Mouse (Mus musculus) MEL (cell line): ENCODE measurements around the gene Cttnbp2. TPM values are rescaled to one million over a fixed set of nuclear protein-coding genes. Genes with fewer than 3 reads are reported as not detected.

Experiments
- DNase-seq: peaks from one replicate; pipeline ENCODE4 v3.0.0; 2011; ENCODE audit warnings: low read depth, low spot score
- H3K27ac ChIP-seq: 2 replicates; pipeline ENCODE4 v1.5.1; 2012; ENCODE audit warnings: low read depth, mild to moderate bottlenecking, control low read depth, low read length, moderate library complexity; ENCODE audit not compliant: control insufficient read depth
- H3K27me3 ChIP-seq, 2 experiments: fragments of 150-350 bp in 1 of 2; sonication (generic) in 1 of 2; 2 replicates each; pipeline ENCODE4 v1.6.1; 2012; ENCODE audit warnings: low read length in 2 of 2, mild to moderate bottlenecking in 2 of 2, improper control_type of control experiment in 1 of 2, moderate library complexity in 1 of 2; ENCODE audit not compliant: insufficient read depth in 2 of 2, control insufficient read depth in 1 of 2
- H3K36me3 ChIP-seq, 2 experiments: 2 replicates each; pipeline ENCODE4 v1.6.1; 2012 to 2014; ENCODE audit warnings: low read length in 2 of 2, improper control_type of control experiment in 1 of 2, inconsistent platforms in 1 of 2, mild to moderate bottlenecking in 1 of 2; ENCODE audit not compliant: insufficient read depth in 2 of 2, control insufficient read depth in 1 of 2
- H3K4me1 ChIP-seq, 2 experiments: fragments of 150-350 bp in 1 of 2; sonication (generic) in 1 of 2; 2 replicates each; pipeline ENCODE4 v1.6.1; 2012; ENCODE audit warnings: low read length in 2 of 2, improper control_type of control experiment in 1 of 2, mild to moderate bottlenecking in 1 of 2; ENCODE audit not compliant: insufficient read depth in 2 of 2, control insufficient read depth in 1 of 2
- H3K4me3 ChIP-seq, 2 experiments: fragments of 150-350 bp in 1 of 2; sonication (generic) in 1 of 2; 2 replicates each; pipeline ENCODE4 v1.5.1; 2012; ENCODE audit warnings: low read depth in 2 of 2, low read length in 2 of 2, mild to moderate bottlenecking in 2 of 2, moderate library complexity in 2 of 2, control low read depth in 1 of 2, improper control_type of control experiment in 1 of 2; ENCODE audit not compliant: control insufficient read depth in 1 of 2, insufficient read depth in 1 of 2
- H3K79me2 ChIP-seq: 2 replicates; pipeline ENCODE4 v1.6.1; 2012; ENCODE audit warnings: mild to moderate bottlenecking, low read length, moderate library complexity; ENCODE audit not compliant: control insufficient read depth, poor library complexity, insufficient read depth
- H3K9ac ChIP-seq: 2 replicates; pipeline ENCODE4 v1.6.1; 2012; ENCODE audit warnings: low read depth, mild to moderate bottlenecking, control low read depth, low read length, moderate library complexity; ENCODE audit not compliant: control insufficient read depth, poor library complexity, severe bottlenecking
- H3K9me3 ChIP-seq: fragments of 150-350 bp; sonication (generic); replicated peaks from 2 replicates; pipeline ENCODE4 v1.6.1; 2012; ENCODE audit warnings: mild to moderate bottlenecking, low read length, improper control_type of control experiment, moderate library complexity; ENCODE audit not compliant: insufficient read depth
- CHD2 ChIP-seq: IDR thresholded peaks from 2 replicates; pipeline ENCODE4 v1.6.1; 2011; ENCODE audit warnings: low read length, improper control_type of control experiment
- CTCF ChIP-seq, 3 experiments: IDR thresholded peaks in 2 of 3; conservative IDR thresholded peaks in 1 of 3; 2 replicates each; pipeline ENCODE4 v1.5.1; 2011 to 2012; ENCODE audit warnings: low read length in 3 of 3, low read depth in 2 of 3, mild to moderate bottlenecking in 2 of 3, improper control_type of control experiment in 1 of 3, inconsistent platforms in 1 of 3, mixed read lengths in 1 of 3, moderate library complexity in 1 of 3; ENCODE audit not compliant: control insufficient read depth in 1 of 3, insufficient read depth in 1 of 3, poor library complexity in 1 of 3, severe bottlenecking in 1 of 3
- E2F4 ChIP-seq: IDR thresholded peaks from 2 replicates; pipeline ENCODE4 v1.6.1; 2011; ENCODE audit warnings: low read depth, low read length, improper control_type of control experiment, borderline replicate concordance
- ETS1 ChIP-seq: IDR thresholded peaks from 2 replicates; pipeline ENCODE4 v1.6.1; 2012; ENCODE audit warnings: low read depth, mild to moderate bottlenecking, inconsistent platforms, low read length, improper control_type of control experiment, moderate library complexity
- GABPA ChIP-seq: IDR thresholded peaks from 2 replicates; pipeline ENCODE4 v1.6.1; 2012; ENCODE audit warnings: low read depth, mild to moderate bottlenecking, inconsistent platforms, low read length, improper control_type of control experiment, moderate library complexity
- JUND ChIP-seq: IDR thresholded peaks from 2 replicates; pipeline ENCODE4 v1.6.1; 2011; ENCODE audit warnings: low read depth, mild to moderate bottlenecking, improper control_type of control experiment, low read length
- MAZ ChIP-seq: IDR thresholded peaks from 2 replicates; pipeline ENCODE4 v1.6.1; 2012; ENCODE audit warnings: low read depth, mild to moderate bottlenecking, inconsistent platforms, low read length, improper control_type of control experiment
- MEF2A ChIP-seq: IDR thresholded peaks from 2 replicates; pipeline ENCODE4 v1.6.1; 2014; ENCODE audit warnings: low read depth, mild to moderate bottlenecking, inconsistent platforms, low read length, improper control_type of control experiment; ENCODE audit not compliant: poor library complexity, insufficient replicate concordance, severe bottlenecking; ENCODE audit errors: extremely low read depth
- MYB ChIP-seq: IDR thresholded peaks from 2 replicates; pipeline ENCODE4 v1.6.1; 2011; ENCODE audit warnings: mild to moderate bottlenecking, low read depth, low read length, improper control_type of control experiment
- MYC ChIP-seq: IDR thresholded peaks from 2 replicates; pipeline ENCODE4 v1.6.1; 2011; ENCODE audit warnings: low read depth, mild to moderate bottlenecking, low read length, improper control_type of control experiment, moderate library complexity
- NELFE ChIP-seq: IDR thresholded peaks from 2 replicates; pipeline ENCODE4 v1.6.1; 2011; ENCODE audit warnings: low read depth, low read length, improper control_type of control experiment
- NRF1 ChIP-seq: IDR thresholded peaks from 2 replicates; pipeline ENCODE4 v1.6.1; 2014; ENCODE audit warnings: low read depth, mild to moderate bottlenecking, inconsistent platforms, low read length, improper control_type of control experiment, moderate library complexity; ENCODE audit not compliant: poor library complexity, insufficient read depth, severe bottlenecking
- RCOR1 ChIP-seq: IDR thresholded peaks from 2 replicates; pipeline ENCODE4 v1.6.1; 2012; ENCODE audit warnings: low read depth, mild to moderate bottlenecking, inconsistent platforms, low read length, improper control_type of control experiment
- SMC3 ChIP-seq: IDR thresholded peaks from 2 replicates; pipeline ENCODE4 v1.6.1; 2011; ENCODE audit warnings: low read depth, low read length, improper control_type of control experiment
- USF1 ChIP-seq: IDR thresholded peaks from 2 replicates; pipeline ENCODE4 v1.6.1; 2014; ENCODE audit warnings: low read depth, mild to moderate bottlenecking, inconsistent platforms, low read length, improper control_type of control experiment, moderate library complexity
- USF2 ChIP-seq, 2 experiments: IDR thresholded peaks; 2 replicates each; pipeline ENCODE4 v1.6.1; 2011 to 2012; ENCODE audit warnings: improper control_type of control experiment in 2 of 2, low read length in 2 of 2, borderline replicate concordance in 1 of 2, inconsistent platforms in 1 of 2, low read depth in 1 of 2, mild to moderate bottlenecking in 1 of 2; ENCODE audit not compliant: insufficient read depth in 1 of 2
- ZC3H11A ChIP-seq: IDR thresholded peaks from 2 replicates; pipeline ENCODE4 v1.6.1; 2012; ENCODE audit warnings: low read depth, mild to moderate bottlenecking, inconsistent platforms, low read length, improper control_type of control experiment
- ZKSCAN1 ChIP-seq: IDR thresholded peaks from 2 replicates; pipeline ENCODE4 v1.6.1; 2012; ENCODE audit warnings: low read depth, mild to moderate bottlenecking, inconsistent platforms, low read length, improper control_type of control experiment, moderate library complexity
- ZMIZ1 ChIP-seq: IDR thresholded peaks from 2 replicates; pipeline ENCODE4 v1.6.1; 2012; ENCODE audit warnings: low read depth, mild to moderate bottlenecking, inconsistent platforms, low read length, improper control_type of control experiment, moderate library complexity
- polyA plus RNA-seq, 2 experiments: library from polyadenylated mRNA; stranded (reverse) in 1 of 2; unstranded in 1 of 2; fragments of >175 nt in 1 of 2; fragments of >200 nt in 1 of 2; gene quantifications; 2 replicates each; pipeline versions ENCODE4 v1.2.1 to v1.2.4; 2012; ENCODE audit warnings: low replicate concordance in 2 of 2, low read depth in 1 of 2; ENCODE audit not compliant: insufficient read length in 2 of 2, insufficient read depth in 1 of 2, missing spikeins in 1 of 2
- total RNA-seq: library from RNA; depleted of rRNA; stranded (reverse); fragments of 300-350 nt; gene quantifications from 2 replicates; pipeline ENCODE4 v1.2.3, GENCODE M21; 2012

The Cttnbp2 gene
- total and polyA plus RNA-seq, 3 experiments, result 0.77 to 1.2 TPM; not detected in 1

DNA sequence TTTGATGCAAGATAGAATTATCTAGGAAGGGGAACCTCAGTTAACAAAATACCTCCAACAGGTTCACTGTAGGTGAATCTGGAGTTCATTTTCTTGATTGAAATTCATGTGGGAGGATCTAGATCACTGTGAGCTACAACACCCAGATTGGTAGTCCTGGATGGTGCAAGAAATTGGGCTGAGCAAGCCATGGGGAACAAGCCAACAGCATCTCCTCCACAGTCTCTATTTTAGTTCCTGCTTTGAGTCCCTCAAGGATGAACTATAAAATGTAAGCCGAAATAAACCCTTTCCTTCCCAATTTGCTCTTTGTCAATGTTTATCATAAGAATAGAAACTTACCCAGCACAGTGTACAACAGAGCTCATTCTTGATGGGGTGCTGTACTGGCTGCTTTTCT is 191.7 kb downstream of the Cttnbp2 start:
- Histone ChIP-seq H3K9me3 (no peaks in the 10 kb centered on the region), H3K36me3 (no peaks in the 10 kb centered on the region), H3K79me2 (no peaks in the 10 kb centered on the region), H3K4me3 (no peak overlapping the region), H3K27ac (no peak overlapping the region), H3K27me3 (peaks cover 8 to 9% of the 10 kb centered on the region in 2 experiments), H3K9ac (no peak overlapping the region), H3K4me1 (no peaks in the 10 kb centered on the region)
- no peak for DNase-seq
- TF ChIP-seq MAZ (no peak), ETS1 (no peak), USF1 (no peak), NELFE (no peak), CTCF (IDR thresholded peaks at IDR 0.05 in 2 of 3, conservative IDR thresholded peaks at IDR 0.05 in 1 of 3; ENCODE audit: control insufficient read depth in 1 of 3, insufficient read depth in 1 of 3, low read depth in 2 of 3, low read length in 3 of 3, poor library complexity in 1 of 3, severe bottlenecking in 1 of 3) (no peak), MEF2A (no peak), USF2 (IDR thresholded peaks at IDR 0.05; ENCODE audit: borderline replicate concordance in 1 of 2, insufficient read depth in 1 of 2, low read depth in 1 of 2, low read length in 2 of 2) (no peak), ZMIZ1 (no peak), NRF1 (no peak), MYC (no peak), E2F4 (no peak), JUND (no peak), RCOR1 (no peak), ZC3H11A (no peak), CHD2 (no peak), MYB (no peak), ZKSCAN1 (no peak), SMC3 (no peak), GABPA (no peak)
